Mouse (Mus musculus): ENCODE measurements around the gene Aida. TPM values are rescaled to one million over a fixed set of nuclear protein-coding genes. Genes with fewer than 3 reads are reported as not detected.

Aida gene
- polyA plus RNA-seq (2016; fragmentation: Nextera tagmentation; extraction: Ambion mirVana), result 45.5 and 47.7 TPM in 2 replicates

- Histone ChIP-seq H3K36me3 (peaks cover 27% of the 10 kb centered on the region), H3K27me3 (ENCODE audit: insufficient read depth, poor library complexity, severe bottlenecking) (no peaks in the 10 kb centered on the region), H3K27ac (peak within 1 kb of the TSS; percentile 86), H3K4me3 (peak within 1 kb of the TSS; percentile 59), H3K4me1 (replicated peaks) (0 out of 2 replicates have a peak, but pooled peaks cover 6% of the 10 kb centered on the region), H3K9me3 (no peaks in the 10 kb centered on the region)
- WGBS, result under 1% methylated on average over 26 of the region's 26 CpGs
- DNase-seq (ENCODE audit: low spot score), result no peak
These were observed at the start of gene Aida for GRCm38 (mm10) chr1:183296465-183296864. TSS of gene Aida (plus strand) at chr1:183296590.

- H3K4me3 ChIP-seq, result no peak overlapping the region
- no peak overlapping the region for H3K27ac ChIP-seq
- WGBS, result 58% methylated on average over 1 of the region's 1 CpGs
- no peaks in the 10 kb centered on the region for H3K27me3 ChIP-seq (ENCODE audit: insufficient read depth, poor library complexity, severe bottlenecking)
- H3K4me1 ChIP-seq (replicated peaks), result peaks cover 15% of the 10 kb centered on the region
- no peaks in the 10 kb centered on the region for H3K9me3 ChIP-seq
- no peaks in the 10 kb centered on the region for H3K36me3 ChIP-seq
- DNase-seq (ENCODE audit: low spot score), result no peak
These were observed 48.2 kb upstream of the Aida start for GRCm38 (mm10) chr1:183248144-183248543.

GRCm38 (mm10) chr1:183250612-183251011 is 45.8 kb upstream of the Aida start:
- no peak overlapping the region for H3K27ac ChIP-seq
- no peaks in the 10 kb centered on the region for H3K9me3 ChIP-seq
- no peaks in the 10 kb centered on the region for H3K36me3 ChIP-seq
- WGBS, result 74% methylated on average over 4 of the region's 4 CpGs
- H3K4me1 ChIP-seq (replicated peaks), result peaks cover 15% of the 10 kb centered on the region
- H3K4me3 ChIP-seq, result no peak overlapping the region
- H3K27me3 ChIP-seq (ENCODE audit: insufficient read depth, poor library complexity, severe bottlenecking), result no peaks in the 10 kb centered on the region
- DNase-seq (ENCODE audit: low spot score), result no peak

GRCm38 (mm10) chr1:183251818-183252217 is 44.6 kb upstream of the Aida start:
- Histone ChIP-seq H3K4me3 (no peak overlapping the region), H3K36me3 (no peaks in the 10 kb centered on the region), H3K4me1 (replicated peaks) (peaks cover 14% of the 10 kb centered on the region), H3K9me3 (no peaks in the 10 kb centered on the region), H3K27ac (no peak overlapping the region), H3K27me3 (ENCODE audit: insufficient read depth, poor library complexity, severe bottlenecking) (no peaks in the 10 kb centered on the region)
- 73% methylated on average over 2 of the region's 2 CpGs for WGBS
- no peak for DNase-seq (ENCODE audit: low spot score)

GRCm38 (mm10) chr1:183252574-183252973 is 43.8 kb upstream of the Aida start:
- H3K4me3 ChIP-seq, result no peak overlapping the region
- H3K4me1 ChIP-seq (replicated peaks), result peaks cover 9% of the 10 kb centered on the region
- no peaks in the 10 kb centered on the region for H3K9me3 ChIP-seq
- no peaks in the 10 kb centered on the region for H3K27me3 ChIP-seq (ENCODE audit: insufficient read depth, poor library complexity, severe bottlenecking)
- H3K36me3 ChIP-seq, result no peaks in the 10 kb centered on the region
- 60% methylated on average over 10 of the region's 10 CpGs for WGBS
- no peak overlapping the region for H3K27ac ChIP-seq
- no peak for DNase-seq (ENCODE audit: low spot score)

- Histone ChIP-seq H3K9me3 (no peaks in the 10 kb centered on the region), H3K27me3 (ENCODE audit: insufficient read depth, poor library complexity, severe bottlenecking) (no peaks in the 10 kb centered on the region), H3K36me3 (no peaks in the 10 kb centered on the region), H3K27ac (no peak overlapping the region), H3K4me1 (replicated peaks) (0 out of 2 replicates have a peak, but pooled peaks cover 5% of the 10 kb centered on the region), H3K4me3 (no peak overlapping the region)
- DNase-seq (ENCODE audit: low spot score), result no peak
- WGBS, result 82% methylated on average over 13 of the region's 13 CpGs
These were observed 32.0 kb upstream of the Aida start for GRCm38 (mm10) chr1:183264145-183265008.

- H3K4me1 ChIP-seq (replicated peaks), result 0 out of 2 replicates have a peak, but pooled peaks cover 5% of the 10 kb centered on the region
- no peaks in the 10 kb centered on the region for H3K9me3 ChIP-seq
- no peak for DNase-seq (ENCODE audit: low spot score)
- H3K27me3 ChIP-seq (ENCODE audit: insufficient read depth, poor library complexity, severe bottlenecking), result no peaks in the 10 kb centered on the region
- WGBS, result 78% methylated on average over 14 of the region's 14 CpGs
- no peak overlapping the region for H3K4me3 ChIP-seq
- no peak overlapping the region for H3K27ac ChIP-seq
- H3K36me3 ChIP-seq, result no peaks in the 10 kb centered on the region
These were observed 30.4 kb upstream of the Aida start for GRCm38 (mm10) chr1:183265921-183266467.

- DNase-seq (ENCODE audit: low spot score), result no peak
- Histone ChIP-seq H3K4me3 (no peak overlapping the region), H3K36me3 (no peaks in the 10 kb centered on the region), H3K4me1 (replicated peaks) (0 out of 2 replicates have a peak, but pooled peaks cover 5% of the 10 kb centered on the region), H3K27ac (no peak overlapping the region), H3K9me3 (no peaks in the 10 kb centered on the region), H3K27me3 (ENCODE audit: insufficient read depth, poor library complexity, severe bottlenecking) (no peaks in the 10 kb centered on the region)
- 81% methylated on average over 6 of the region's 6 CpGs for WGBS
These were observed 28.7 kb upstream of the Aida start for GRCm38 (mm10) chr1:183267666-183268065.

GRCm38 (mm10) chr1:183272867-183273818 is 23.2 kb upstream of the Aida start:
- no peak overlapping the region for H3K4me3 ChIP-seq
- H3K9me3 ChIP-seq, result no peaks in the 10 kb centered on the region
- H3K36me3 ChIP-seq, result peaks cover 15% of the 10 kb centered on the region
- WGBS, result 61% methylated on average over 10 of the region's 10 CpGs
- no peaks in the 10 kb centered on the region for H3K27me3 ChIP-seq (ENCODE audit: insufficient read depth, poor library complexity, severe bottlenecking)
- no peak overlapping the region for H3K27ac ChIP-seq
- peaks cover 3% of the 10 kb centered on the region; the same call in 1 of the 2 replicates for H3K4me1 ChIP-seq (replicated peaks)
- no peak for DNase-seq (ENCODE audit: low spot score)

- 67% methylated on average over 3 of the region's 3 CpGs for WGBS
- Histone ChIP-seq H3K4me3 (no peak overlapping the region), H3K4me1 (replicated peaks) (peaks cover 3% of the 10 kb centered on the region; the same call in 1 of the 2 replicates), H3K27ac (no peak overlapping the region), H3K9me3 (no peaks in the 10 kb centered on the region), H3K27me3 (ENCODE audit: insufficient read depth, poor library complexity, severe bottlenecking) (no peaks in the 10 kb centered on the region), H3K36me3 (peaks cover 28% of the 10 kb centered on the region)
- no peak for DNase-seq (ENCODE audit: low spot score)
These were observed 22.0 kb upstream of the Aida start for GRCm38 (mm10) chr1:183274385-183274784.

GRCm38 (mm10) chr1:183275763-183276162 is 20.6 kb upstream of the Aida start:
- Histone ChIP-seq H3K36me3 (peaks cover 41% of the 10 kb centered on the region), H3K27ac (no peak overlapping the region), H3K4me3 (no peak overlapping the region), H3K9me3 (no peaks in the 10 kb centered on the region), H3K27me3 (ENCODE audit: insufficient read depth, poor library complexity, severe bottlenecking) (no peaks in the 10 kb centered on the region), H3K4me1 (replicated peaks) (peaks cover 3% of the 10 kb centered on the region; the same call in 1 of the 2 replicates)
- 86% methylated on average over 5 of the region's 5 CpGs for WGBS
- no peak for DNase-seq (ENCODE audit: low spot score)

GRCm38 (mm10) chr1:183288351-183288750 is 8.0 kb upstream of the Aida start:
- H3K36me3 ChIP-seq, result peaks cover 98% of the 10 kb centered on the region
- no peak for DNase-seq (ENCODE audit: low spot score)
- 90% methylated on average over 3 of the region's 3 CpGs for WGBS
- H3K27ac ChIP-seq, result no peak overlapping the region
- H3K4me3 ChIP-seq, result no peak overlapping the region
- H3K9me3 ChIP-seq, result no peaks in the 10 kb centered on the region
- H3K4me1 ChIP-seq (replicated peaks), result no peaks in the 10 kb centered on the region
- H3K27me3 ChIP-seq (ENCODE audit: insufficient read depth, poor library complexity, severe bottlenecking), result no peaks in the 10 kb centered on the region

Data from hindbrain, embryonic 10.5 days (tissue).